Mouse (Mus musculus) cortical plate, adult 2 months (tissue): ENCODE data around the gene Ly6g5c. TPM values are rescaled to one million over a fixed set of nuclear protein-coding genes. Genes with fewer than 3 reads are reported as not detected.
A peak's percentile ranks its signal among the peaks of the same experiment; 100 is the strongest.
"Not testable (repeated sequence)": the region's sequence is repeated elsewhere in the genome, so short reads cannot be mapped to it uniquely, and the experiment has no call there.

Experiments
- H3K27ac ChIP-seq: fragments of 200-500 bp; 2 replicates; pipeline ENCODE4 v1.5.1; 2012; ENCODE audit warnings: low read length, control low read depth, inconsistent platforms; ENCODE audit not compliant: insufficient read depth
- H3K4me1 ChIP-seq: fragments of 200-500 bp; 2 replicates; pipeline ENCODE4 v1.6.1; 2011; ENCODE audit warnings: low read length; ENCODE audit not compliant: control insufficient read depth, insufficient read depth
- H3K4me3 ChIP-seq: fragments of 200-500 bp; 2 replicates; pipeline ENCODE4 v1.5.1; 2011; ENCODE audit warnings: mild to moderate bottlenecking, low read length, control low read depth; ENCODE audit not compliant: insufficient read depth
- CTCF ChIP-seq: fragments of 200-500 bp; IDR thresholded peaks from 2 replicates; pipeline ENCODE4 v1.5.1; 2011; ENCODE audit warnings: mild to moderate bottlenecking, control low read depth, low read length; ENCODE audit not compliant: insufficient read depth; ENCODE audit errors: extremely low read depth
- POLR2A ChIP-seq: fragments of 200-500 bp; IDR thresholded peaks from 2 replicates; pipeline ENCODE4 v1.6.1; 2011; ENCODE audit warnings: mild to moderate bottlenecking, low read length, control low read depth; ENCODE audit not compliant: insufficient read depth; ENCODE audit errors: extremely low read depth
- polyA plus RNA-seq: library from polyadenylated mRNA; depleted of rRNA; stranded (reverse); fragments of >200 nt; gene quantifications from 2 replicates; pipeline ENCODE4 v1.2.3, GENCODE M21; 2012

Ly6g5c gene
- polyA plus RNA-seq, 1 experiment, result not detected

- H3K4me3 ChIP-seq, result peak within 1 kb of the TSS; percentile 79
- H3K4me1 ChIP-seq, result peaks cover 2% of the 10 kb centered on the region; the same call in 1 of the 2 replicates
- peak; percentile 39 for TF ChIP-seq CTCF
- TF ChIP-seq POLR2A, result peak; percentile 29; the same call in 1 of the 2 replicates
- peak within 1 kb of the TSS; percentile 43 for H3K27ac ChIP-seq
These were observed 13.8 kb downstream of the Ly6g5c start, which contains the start of gene Csnk2b for GRCm38 (mm10) chr17:35121871-35122303. TSS of gene Csnk2b (minus strand) at chr17:35122053.

GRCm38 (mm10) chr17:35123287-35123686 lies 15.2 kb downstream of the Ly6g5c start:
- not testable (repeated sequence) for H3K4me1 ChIP-seq, H3K27ac ChIP-seq, H3K4me3 ChIP-seq

GRCm38 (mm10) chr17:35124261-35124896 lies 16.3 kb downstream of the Ly6g5c start:
- H3K4me1 ChIP-seq, H3K4me3 ChIP-seq, H3K27ac ChIP-seq: not testable (repeated sequence)

GRCm38 (mm10) chr17:35125081-35125480 lies 17.0 kb downstream of the Ly6g5c start:
- Histone ChIP-seq H3K27ac (0 out of 2 replicates have a peak overlapping the region, but pooled peaks have one; percentile 15), H3K4me1 (peaks cover 3% of the 10 kb centered on the region; the same call in 1 of the 2 replicates), H3K4me3 (peak overlapping the region; percentile 69; the same call in 1 of the 2 replicates)
- TF ChIP-seq POLR2A (no peak), CTCF (no peak)

- Histone ChIP-seq H3K27ac (peak overlapping the region; percentile 15; the same call in 1 of the 2 replicates), H3K4me3 (peak overlapping the region; percentile 69; the same call in 1 of the 2 replicates), H3K4me1 (peaks cover 3% of the 10 kb centered on the region; the same call in 1 of the 2 replicates)
- TF ChIP-seq CTCF, result no peak
- TF ChIP-seq POLR2A, result no peak
These were observed 17.5 kb downstream of the Ly6g5c start for GRCm38 (mm10) chr17:35125578-35125977.

GRCm38 (mm10) chr17:35126206-35126611 lies 18.1 kb downstream of the Ly6g5c start, which contains the start of gene D17H6S53E:
TSS of gene D17H6S53E (plus strand) at chr17:35126373.
- TF ChIP-seq POLR2A (no peak), CTCF (no peak)
- H3K27ac ChIP-seq, result peak within 1 kb of the TSS; percentile 75
- peaks cover 3% of the 10 kb centered on the region; the same call in 1 of the 2 replicates for H3K4me1 ChIP-seq
- peak within 1 kb of the TSS; percentile 69 for H3K4me3 ChIP-seq

GRCm38 (mm10) chr17:35127017-35127416 lies 18.9 kb downstream of the Ly6g5c start:
- Histone ChIP-seq H3K4me1 (peaks cover 3% of the 10 kb centered on the region; the same call in 1 of the 2 replicates), H3K4me3 (peak overlapping the region; percentile 69), H3K27ac (no peak overlapping the region)
- no peak for TF ChIP-seq POLR2A
- no peak for TF ChIP-seq CTCF

GRCm38 (mm10) chr17:35128996-35129395 lies 20.9 kb downstream of the Ly6g5c start:
- H3K27ac ChIP-seq, result no peak overlapping the region
- TF ChIP-seq POLR2A (no peak), CTCF (no peak)
- no peak overlapping the region for H3K4me3 ChIP-seq
- peaks cover 3% of the 10 kb centered on the region; the same call in 1 of the 2 replicates for H3K4me1 ChIP-seq

GRCm38 (mm10) chr17:35131038-35131437 lies 23.0 kb downstream of the Ly6g5c start:
- Histone ChIP-seq H3K27ac (no peak overlapping the region), H3K4me1 (0 out of 2 replicates have a peak, but pooled peaks cover 1% of the 10 kb centered on the region), H3K4me3 (no peak overlapping the region)
- TF ChIP-seq POLR2A (no peak), CTCF (no peak)

- H3K4me1 ChIP-seq, result peaks cover 1% of the 10 kb centered on the region; the same call in 1 of the 2 replicates
- H3K4me3 ChIP-seq, result no peak within 1 kb of the TSS
- TF ChIP-seq POLR2A (no peak), CTCF (no peak)
- H3K27ac ChIP-seq, result no peak within 1 kb of the TSS
These were observed 23.6 kb downstream of the Ly6g5c start, which contains the start of gene Apom for GRCm38 (mm10) chr17:35131500-35132173. TSS of gene Apom (minus strand) at chr17:35132050.
